Mouse (Mus musculus): ENCODE measurements around the gene Ndufb4. TPM values are rescaled to one million over a fixed set of nuclear protein-coding genes. Genes with fewer than 3 reads are reported as not detected.
"Not testable (repeated sequence)": the region's sequence is repeated elsewhere in the genome, so short reads cannot be mapped to it uniquely, and the experiment has no call there.

Ndufb4 gene
- polyA plus RNA-seq, 1 experiment: 93.1 TPM

DNA sequence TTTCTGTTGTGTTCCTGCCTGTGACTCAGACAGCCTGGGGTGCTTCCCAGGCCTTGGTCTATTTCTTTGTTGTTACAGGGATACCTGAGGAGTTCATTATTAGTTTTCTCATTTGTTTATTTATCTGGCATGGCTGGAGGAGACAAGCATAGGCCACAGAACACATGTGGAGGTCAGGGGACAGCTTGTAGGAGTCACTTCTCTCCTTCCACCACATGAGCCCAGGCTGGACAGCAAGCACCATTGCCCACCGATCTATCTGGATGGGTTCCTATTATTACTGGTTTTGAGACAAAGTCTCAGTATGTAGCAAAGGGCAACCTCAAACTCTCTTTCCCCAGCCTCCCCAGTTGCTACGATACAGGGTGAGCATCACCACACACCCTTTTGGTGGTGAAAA is 26.0 kb upstream of the Ndufb4 start:
- no peak for DNase-seq (ENCODE audit: low read depth)

DNA sequence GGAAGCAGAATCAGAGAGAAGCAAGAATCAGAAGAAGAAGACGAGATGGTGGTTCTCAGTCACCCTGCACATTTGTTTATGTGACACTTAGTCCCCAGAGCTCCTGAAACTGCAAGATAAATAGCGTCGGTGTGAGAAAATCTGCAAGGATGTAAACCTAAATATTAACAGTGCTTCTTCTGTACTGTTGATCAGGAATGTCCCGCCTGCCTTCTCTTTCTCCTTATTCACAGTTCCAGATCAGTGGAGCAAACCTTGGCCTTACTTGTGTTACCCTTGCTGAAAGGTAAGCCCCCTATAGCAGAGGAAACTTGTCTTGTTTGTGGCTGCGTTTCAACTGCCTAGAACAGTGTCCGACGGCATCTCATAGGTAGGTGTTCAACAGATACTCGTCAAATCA is 23.3 kb upstream of the Ndufb4 start:
- DNase-seq (ENCODE audit: low read depth): no peak

DNA sequence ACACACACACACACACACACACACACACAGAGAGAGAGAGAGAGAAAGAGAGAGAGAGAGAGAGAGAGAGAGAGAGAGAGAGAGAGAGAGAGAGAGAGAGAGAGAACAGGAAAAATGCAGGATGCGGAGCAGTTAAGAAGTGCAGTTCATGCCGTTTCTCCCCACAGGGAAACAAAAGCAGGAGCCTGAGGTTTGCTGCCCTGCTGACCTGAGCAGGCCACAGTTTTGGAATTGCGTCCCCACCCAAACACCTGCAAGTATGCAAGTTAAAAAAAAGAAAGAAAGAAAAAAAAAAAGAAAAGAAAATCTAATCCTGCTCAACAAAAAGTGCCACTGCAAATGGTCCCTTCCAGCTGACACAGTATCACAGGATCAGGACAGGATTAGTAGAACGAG is 22.4 kb upstream of the Ndufb4 start:
- DNase-seq (ENCODE audit: low read depth): no peak

DNA sequence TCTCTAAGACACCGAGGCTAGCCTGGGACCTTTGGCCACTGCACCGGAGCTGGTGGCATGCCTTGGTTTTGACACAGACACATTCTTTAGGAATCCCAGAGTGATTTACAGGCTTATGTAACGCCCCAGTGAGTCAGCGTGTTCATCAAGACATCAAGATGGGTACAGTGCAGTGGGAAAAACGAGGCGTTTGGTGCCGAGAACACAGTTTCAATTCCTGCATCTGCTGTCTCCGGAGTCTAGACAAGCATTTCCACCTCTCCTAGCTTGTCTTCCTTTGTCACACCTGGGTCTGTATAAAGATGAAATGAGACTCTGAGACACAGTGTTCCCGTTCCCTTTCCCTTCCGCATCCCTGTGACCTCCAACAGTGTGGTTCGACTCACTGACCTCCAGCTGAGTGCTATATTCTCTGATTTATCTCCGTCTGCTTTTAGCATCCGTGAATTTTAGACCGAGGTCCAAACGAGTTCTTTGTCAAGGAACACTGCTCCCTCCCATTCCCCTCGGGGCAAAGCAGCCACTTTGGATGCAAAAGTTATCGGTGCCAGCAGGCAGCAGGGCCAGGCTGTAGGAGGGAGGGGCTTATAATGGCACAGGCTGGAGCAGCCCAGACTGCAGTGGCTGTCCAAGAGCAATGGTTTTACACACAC is 21.9 kb upstream of the Ndufb4 start:
- no peak for DNase-seq (ENCODE audit: low read depth)

DNA sequence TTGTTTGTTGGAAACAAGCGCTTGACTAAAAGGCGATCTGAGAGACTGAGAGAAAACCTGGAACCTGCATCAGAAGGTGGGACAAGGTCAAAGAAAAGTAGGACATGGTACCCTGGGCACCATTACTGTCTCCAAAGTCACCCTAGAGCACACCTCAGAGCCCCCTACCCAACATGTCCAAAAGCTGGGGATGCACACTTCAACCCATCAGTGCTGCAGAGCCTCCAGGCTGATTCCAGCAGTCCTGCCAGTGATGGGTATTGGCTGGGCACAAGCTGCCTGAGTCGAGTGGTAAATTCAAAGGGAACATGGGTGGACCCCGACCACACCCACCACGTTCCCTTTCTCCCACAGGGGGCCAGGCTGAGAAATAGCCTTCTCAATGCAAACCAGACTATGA is 21.1 kb upstream of the Ndufb4 start:
- DNase-seq (ENCODE audit: low read depth): no peak

DNA sequence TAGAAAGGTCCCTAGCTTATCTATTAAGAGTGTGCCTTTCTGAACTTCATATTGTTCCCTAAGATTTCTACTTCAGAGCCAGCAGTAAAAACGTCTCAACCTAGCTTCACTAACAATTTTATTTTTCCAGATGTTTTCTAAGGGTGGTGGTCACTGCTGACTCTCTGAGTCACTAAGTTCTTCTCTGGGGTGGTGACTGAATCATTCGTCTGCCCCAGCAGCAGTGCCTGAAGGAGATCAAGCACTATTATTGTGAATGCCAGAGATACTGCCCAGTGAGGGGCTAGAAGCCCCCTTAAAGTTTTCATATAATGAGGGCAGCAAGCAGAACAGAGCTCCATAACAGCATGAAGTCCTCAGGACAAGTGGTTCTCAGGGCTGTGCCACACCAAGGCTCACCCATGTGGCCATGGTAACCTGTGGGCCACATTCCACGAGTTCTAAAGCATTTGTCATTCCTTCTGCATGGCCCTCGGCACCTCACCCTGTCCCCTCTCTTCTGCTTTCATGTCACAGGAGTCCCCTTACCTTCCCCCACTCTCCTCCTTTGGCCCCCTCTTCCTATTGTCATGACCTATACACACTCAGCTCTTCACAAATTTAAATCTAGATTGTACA is 16.5 kb upstream of the Ndufb4 start:
- DNase-seq (ENCODE audit: low read depth): no peak

DNA sequence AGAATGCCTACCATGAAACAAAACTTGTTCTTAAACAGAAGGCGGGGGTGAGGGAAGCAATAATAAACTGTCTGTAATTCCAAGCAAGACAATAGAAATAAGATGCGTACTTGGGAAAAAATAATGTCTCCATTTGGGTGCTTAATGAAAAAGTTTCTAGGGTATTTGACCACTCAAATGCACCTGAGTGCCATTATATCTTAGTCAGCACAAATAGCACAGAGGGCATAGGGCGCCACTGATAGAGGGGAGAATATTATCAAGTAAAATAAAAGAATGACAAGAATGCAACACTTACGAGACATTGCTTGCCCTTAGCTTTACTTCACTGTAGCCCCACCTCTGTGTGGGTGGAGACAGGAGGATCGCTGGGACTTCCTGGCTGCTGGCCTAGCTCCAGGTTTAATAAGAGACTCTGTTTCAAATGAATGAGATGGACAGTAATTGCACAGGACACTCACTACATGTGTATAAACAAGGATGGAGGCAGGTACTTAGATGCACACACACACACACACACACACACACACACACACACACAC is 11.2 kb upstream of the Ndufb4 start:
- DNase-seq (ENCODE audit: low read depth): no peak

DNA sequence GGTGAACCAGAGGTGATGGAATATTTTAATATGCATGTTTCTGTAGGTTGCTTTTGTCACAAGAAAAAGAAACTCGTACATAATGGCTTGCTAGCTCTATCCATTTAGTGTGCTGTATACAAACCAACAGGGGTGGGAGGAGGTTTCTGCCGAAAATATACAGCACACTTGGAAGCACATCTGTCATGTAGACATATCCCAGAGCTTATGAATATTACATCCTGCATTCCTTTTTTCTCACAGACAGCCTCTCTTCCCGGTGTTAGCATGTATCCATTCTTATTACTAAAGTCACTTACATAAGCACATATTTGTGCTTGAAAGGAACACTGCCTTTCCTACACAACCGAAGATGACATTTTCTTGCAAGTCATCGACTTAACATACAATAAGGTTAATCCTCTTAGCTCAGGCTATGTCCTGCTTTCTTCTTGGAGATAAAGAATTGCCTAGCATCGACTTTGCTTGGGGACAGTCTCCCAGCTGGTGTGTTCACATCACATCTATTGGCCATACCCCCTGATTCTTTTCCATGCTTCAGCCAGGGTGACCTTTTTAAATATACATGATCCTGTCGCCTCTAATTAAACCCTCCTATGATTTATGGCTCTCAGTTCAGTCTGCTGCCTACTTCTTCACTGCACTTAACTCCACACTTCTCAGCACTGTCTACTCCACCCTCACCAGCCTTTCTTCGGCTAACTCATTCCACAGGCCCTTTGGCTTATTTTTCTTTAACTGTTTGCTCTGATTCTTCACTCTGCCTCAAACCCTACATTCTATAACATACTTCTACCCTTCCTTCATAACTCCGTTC is 9.6 kb upstream of the Ndufb4 start:
- DNase-seq (ENCODE audit: low read depth): no peak

DNA sequence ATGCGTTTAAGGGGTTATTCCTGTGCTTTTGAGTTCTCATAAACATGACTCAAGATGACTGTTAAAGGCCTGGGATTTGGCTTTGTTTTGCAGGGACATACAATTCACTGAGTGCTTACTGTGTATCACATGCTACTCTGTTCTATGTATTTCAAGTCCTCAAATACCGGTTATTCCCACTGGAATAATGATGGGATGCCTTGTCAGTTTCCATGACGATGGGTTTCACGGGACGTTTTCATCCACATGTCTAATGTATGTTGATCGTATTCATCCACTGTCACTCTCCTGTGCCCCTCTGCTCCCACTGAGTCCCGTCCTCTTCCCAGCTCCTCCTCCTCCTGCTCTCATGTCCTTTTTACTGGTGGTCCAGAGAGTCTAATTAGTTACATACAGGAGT is 2.5 kb upstream of the Ndufb4 start:
- DNase-seq (ENCODE audit: low read depth): no peak

DNA sequence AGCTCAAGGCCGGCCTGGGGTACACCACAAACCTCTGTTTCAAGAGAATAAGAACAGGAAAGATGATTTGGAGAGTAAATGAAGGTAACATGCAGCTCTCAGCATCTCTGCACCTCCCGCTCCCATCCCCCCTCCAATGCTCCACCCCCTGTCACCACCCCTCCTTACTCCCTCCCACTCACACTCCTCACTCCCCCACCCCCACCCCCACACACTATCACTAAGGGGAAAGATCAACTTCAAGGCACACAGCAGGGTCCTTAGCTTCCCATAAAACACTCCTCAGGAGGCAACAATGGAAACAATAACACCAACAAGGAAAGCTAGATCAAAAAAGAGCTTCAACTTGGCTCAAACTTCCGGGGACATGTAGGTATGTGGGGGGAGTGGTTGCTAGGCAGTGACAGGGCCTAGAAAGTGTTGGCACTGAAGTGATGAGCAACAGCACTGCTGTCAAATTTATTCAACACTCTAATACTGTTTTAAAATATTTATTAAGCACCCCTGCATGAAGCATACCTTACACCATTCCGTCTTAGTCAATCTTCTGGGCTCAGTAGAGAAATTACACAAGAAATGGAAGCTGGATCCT is 1.6 kb upstream of the Ndufb4 start:
- no peak for DNase-seq (ENCODE audit: low read depth)

DNA sequence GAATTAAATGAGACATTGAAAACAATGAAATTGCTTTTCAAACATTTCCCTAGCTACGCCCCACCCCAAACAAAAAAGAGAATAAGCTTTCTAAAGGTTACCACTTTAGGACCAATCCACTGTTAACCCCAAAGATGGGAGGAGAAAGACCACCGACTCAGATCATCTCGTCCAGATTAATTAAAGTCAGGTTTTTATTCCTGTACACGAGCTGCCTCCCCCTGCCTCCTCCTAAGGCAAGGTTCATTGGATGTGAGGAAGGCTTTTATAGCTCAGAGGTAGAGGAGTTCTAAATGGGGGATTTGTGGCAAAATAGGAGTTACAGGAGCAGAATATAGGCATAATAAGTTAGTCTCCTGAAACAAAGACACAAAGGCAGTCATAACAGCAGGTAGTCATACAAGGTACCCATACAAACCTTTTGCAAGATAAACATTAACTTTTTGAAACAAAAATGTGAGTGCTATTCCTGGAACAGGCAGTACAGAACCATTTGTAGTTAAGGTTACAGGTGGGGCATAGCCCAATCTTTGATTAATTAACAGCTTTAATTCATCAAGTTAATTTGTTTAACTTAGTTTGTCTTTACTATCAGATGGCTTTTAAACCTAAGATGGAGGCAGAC is 690 bp upstream of the Ndufb4 start:
- DNase-seq (ENCODE audit: low read depth): no peak

DNA sequence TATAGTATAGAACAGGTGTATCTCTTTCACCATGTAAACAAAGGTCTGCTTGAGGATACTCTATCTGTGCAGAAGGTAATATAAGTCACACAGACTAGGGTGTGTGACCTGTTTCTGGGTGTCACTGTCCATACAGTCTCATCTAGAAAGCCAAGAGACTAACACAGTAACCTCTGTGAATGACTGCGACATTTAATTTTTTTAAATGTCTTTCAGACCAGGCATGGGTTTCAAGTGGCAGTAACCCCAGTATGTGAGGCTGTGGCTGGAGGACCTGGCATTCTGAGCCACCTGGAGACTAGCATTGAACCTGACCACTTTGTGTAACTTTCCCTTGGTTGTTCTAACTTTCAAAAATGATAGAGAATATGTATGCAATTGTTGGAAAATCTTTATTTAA is 1.2 kb downstream of the Ndufb4 start:
- no peak for DNase-seq (ENCODE audit: low read depth)

DNA sequence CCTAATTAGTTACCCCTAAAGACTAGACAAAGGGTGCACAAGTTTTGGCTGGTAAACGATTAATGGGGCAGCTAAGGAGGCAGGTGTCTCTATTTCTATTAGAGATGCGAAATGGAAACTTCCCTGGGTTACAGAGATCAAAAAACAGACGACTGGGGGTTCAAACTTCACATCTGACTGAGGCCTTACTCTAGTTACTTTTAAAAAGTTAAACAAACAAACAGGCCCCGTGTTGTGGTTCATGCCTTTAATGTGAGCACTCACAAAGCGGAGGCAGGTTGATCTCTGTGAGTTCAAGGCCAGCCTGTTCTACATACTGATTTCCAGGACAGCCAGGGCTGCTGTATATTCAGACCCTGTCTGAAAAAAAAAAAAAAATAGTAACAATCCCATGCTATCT is 1.6 kb downstream of the Ndufb4 start:
- DNase-seq (ENCODE audit: low read depth): no peak

DNA sequence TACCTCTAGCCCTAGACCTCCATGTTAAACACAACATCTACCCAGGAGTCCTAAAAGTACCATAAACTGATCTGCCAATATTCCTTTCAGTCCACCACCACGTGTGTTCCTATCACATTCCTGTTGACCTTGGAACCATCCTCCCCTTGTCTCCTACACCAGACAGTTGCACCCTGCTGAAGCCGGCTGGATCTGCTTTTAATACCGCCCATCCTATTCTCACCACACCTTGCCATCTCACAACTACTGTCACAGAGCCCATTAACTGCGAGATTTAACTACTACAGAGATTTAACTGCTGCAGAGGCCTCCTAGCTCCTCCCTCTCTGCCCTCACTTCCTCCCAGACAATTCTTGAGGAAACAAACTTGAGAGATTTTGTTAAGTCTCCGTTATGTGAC is 2.8 kb downstream of the Ndufb4 start:
- no peak for DNase-seq (ENCODE audit: low read depth)

DNA sequence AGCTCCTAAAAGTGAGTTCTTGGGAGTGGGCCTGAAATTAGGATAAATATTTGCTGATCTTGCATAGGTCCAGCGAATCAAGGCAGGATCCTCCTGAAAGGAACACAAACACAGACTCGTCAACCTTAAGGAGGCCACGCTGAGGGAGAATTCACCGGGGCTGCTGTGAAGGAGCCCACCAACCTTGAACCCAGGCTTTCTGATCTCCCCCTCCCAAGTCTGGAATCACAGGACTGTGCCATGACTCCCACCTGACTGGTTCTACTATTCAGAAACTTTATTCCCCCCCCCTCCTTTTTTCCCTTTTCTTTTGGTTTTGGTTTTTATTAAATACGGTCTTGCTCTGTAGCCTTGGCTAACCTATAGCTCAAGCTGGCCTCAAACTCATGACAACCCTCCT is 5.2 kb downstream of the Ndufb4 start:
- DNase-seq (ENCODE audit: low read depth): no peak

DNA sequence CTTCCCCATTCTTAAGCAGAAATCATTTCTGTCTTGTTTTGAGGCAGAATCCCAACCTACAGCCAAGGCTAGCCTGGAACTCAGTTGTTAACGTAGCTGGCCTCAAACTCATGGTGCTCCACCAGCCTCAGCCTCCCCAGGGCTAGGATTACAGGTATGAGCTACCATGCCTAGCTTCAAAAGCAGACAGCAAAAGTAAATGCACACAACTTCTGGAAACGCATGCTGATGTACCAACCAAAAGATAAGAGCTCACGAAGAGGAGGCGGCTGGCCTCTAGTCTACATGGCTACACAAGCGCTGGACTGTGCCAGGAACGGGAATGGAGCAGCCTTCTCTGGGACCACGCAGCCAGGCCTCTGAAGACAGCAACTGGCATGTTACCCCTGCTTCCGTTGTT is 6.3 kb downstream of the Ndufb4 start:
- DNase-seq (ENCODE audit: low read depth): no peak

DNA sequence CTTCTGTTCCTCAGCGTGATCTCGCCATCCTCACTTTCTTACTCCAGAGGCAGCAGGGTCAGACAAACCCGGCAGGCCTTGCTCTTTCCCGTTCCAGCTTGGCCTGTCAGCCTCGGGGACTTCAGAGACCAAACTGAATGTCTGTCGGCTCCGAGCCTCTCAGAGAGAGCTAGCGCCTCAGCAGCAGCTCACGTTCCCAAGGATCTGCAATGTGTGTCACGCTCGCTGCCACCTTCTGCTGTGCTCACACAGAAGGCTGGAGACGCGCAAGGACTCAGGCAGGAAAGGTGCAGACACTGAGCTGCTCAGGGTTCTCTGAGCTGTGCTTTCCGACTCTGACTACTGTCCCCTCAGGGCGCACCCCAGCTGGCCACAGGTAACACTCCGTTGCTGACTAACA is 7.2 kb downstream of the Ndufb4 start:
- no peak for DNase-seq (ENCODE audit: low read depth)

DNA sequence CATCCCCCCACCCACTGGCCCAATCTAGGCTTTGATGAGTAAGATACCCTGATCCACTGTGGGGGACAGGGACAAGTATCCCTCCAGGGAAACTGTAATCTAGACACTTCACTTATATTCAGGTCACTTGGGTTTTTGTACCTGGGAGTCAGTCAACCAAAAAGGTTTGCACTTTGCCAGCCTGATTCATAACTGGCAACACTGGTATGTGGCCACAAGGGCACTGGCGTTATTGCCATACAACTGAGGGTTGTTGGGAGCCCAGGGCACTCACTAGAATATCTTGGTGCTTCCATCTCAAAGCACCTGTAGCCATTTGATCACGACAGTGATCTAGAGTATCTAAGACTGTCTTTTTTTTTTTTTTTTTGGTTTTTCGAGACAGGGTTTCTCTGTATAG is 8.5 kb downstream of the Ndufb4 start:
- no peak for DNase-seq (ENCODE audit: low read depth)

DNA sequence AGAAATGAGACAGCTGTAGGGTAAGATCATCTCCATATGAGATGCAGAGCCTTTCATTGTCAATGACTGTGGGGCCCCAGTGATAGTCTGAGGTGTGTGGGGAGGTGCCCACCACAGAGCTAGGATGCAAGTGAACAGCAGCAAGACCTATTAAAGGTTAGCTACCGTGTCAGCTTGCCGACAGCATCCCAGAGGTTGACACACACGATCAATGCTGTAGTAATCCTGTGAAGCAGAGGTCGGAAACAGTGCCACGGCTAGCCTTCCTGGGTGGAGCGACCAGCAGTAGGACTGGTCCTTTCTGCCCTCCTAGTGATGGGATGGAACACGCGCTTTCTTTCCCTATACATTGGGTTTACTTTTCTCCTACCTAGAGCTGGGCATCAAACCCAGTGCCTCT is 9.0 kb downstream of the Ndufb4 start:
- DNase-seq (ENCODE audit: low read depth): no peak

DNA sequence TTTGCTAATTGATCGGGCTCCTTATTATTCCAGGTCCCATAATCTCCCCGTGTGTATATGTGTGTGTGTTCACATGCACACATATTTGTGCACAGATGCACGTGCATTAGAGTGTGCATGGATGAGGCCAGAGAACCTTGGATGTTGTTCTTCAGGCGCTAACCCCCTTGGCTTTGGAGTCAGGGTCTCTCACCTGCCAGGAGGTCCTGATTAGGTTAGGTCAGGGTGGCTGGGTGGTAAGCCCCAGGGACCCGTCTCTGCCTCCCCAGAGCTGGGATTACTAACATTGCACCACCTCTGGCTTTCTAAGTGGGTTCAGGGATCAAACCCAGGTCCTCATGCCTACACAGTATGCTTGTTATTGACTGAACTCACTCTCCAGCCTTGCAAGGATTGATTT is 9.8 kb downstream of the Ndufb4 start:
- DNase-seq (ENCODE audit: low read depth): no peak

DNA sequence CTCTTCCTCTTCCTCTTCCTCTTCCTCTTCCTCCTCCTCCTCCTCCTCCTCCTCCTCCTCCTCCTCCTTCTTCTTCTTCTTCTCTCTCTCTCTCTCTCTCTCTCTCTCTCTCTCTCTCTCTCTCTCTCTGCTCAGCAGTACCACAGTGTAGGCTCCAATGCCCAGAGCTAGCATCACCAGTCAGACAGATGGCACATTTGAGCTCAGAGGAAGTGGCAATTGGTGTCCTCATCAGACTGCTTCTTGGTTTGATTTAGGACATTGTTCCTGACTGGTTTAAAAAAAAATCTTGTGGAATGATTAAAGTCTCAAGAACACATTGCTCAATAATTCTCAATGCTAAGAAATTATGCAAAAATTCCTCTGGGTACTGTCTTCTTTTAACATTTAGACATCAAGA is 13.7 kb downstream of the Ndufb4 start:
- DNase-seq (ENCODE audit: low read depth): not testable (repeated sequence)

DNA sequence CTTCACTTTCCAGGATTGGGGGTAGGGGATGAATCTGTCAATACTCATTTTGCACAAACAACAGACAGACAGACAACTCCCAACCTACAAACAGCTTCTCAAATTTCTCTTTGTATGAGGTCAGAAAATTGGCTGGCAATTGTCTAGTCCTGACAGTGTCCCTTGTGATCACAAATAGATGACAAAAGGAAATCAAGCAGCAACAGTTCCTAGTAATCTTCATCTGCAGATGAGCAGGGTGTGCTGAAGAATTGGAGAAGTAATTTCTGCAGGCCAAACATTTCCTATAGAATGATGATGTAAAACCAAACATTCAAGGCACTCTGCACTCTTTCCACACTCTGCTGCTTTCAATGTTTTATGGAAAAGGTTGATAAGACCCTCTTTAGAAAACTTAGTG is 16.5 kb downstream of the Ndufb4 start:
- DNase-seq (ENCODE audit: low read depth): no peak

All from gonadal fat pad, adult 2 months (tissue).